Mouse (Mus musculus): Measurements from ENCODE around the gene Plod3.
"Not testable (repeated sequence)": the region's sequence is repeated elsewhere in the genome, so short reads cannot be mapped to it uniquely, and the experiment has no call there.

The Plod3 gene

GRCm38 (mm10) chr5:136986695-136987137 is at the start of gene Plod3:
Gene Plod3, plus strand, starts transcription at chr5:136987019.
- peak; percentile 86 for DNase-seq (ENCODE audit: low spot score)

- no peak for DNase-seq (ENCODE audit: low spot score)
These were observed 49.2 kb upstream of the Plod3 start for GRCm38 (mm10) chr5:136937621-136938020.

DNA sequence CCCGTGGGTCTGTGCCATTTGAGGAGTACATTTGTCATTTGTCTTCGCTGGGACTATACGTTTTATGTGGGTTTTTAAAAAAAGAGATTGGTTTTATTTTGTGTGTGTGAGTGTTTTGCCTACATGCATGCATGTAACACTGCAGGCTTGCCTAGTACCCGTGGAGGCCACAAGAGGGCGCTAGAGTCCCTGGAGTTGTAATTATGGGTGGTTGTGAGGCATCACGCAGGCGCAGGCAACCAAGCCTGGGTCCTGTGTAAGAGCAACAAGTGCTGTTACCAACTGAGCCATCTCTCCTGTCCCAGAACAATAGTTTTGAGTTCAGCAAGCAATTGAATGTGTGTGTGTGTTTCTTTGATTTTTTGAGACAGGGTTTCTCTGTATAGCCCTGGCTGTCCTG is 47.5 kb upstream of the Plod3 start:
- no peak for DNase-seq (ENCODE audit: low spot score)

- not testable (repeated sequence) for DNase-seq (ENCODE audit: low spot score)
These were observed 46.8 kb upstream of the Plod3 start for GRCm38 (mm10) chr5:136940029-136940428.

GRCm38 (mm10) chr5:136940845-136941560 is 45.8 kb upstream of the Plod3 start:
- no peak for DNase-seq (ENCODE audit: low spot score)

GRCm38 (mm10) chr5:136942781-136943180 is 44.0 kb upstream of the Plod3 start:
- DNase-seq (ENCODE audit: low spot score), result no peak

- DNase-seq (ENCODE audit: low spot score), result no peak
These were observed 43.4 kb upstream of the Plod3 start for GRCm38 (mm10) chr5:136943382-136943781.

- DNase-seq (ENCODE audit: low spot score), result no peak
These were observed 41.7 kb upstream of the Plod3 start for GRCm38 (mm10) chr5:136945084-136945483.

DNA sequence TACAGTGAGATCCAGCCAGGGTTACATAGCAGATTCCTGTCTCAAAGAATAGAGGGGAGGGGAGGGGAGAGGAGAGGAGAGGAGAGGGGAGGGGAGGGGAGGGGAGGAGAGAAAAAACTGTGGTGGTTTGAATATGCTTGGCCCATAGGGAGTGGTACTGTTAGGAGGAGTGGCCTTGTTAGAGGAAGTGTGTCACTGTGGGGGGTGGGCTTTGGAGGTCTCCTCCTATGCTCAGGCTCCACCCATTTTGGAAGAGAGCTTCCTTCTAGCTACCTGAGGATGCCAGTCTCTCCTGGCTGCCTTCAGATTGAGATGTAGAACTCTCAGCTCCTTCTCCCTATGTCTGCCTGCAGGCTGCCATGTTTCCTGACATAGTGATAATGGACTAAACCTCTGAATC is 38.9 kb upstream of the Plod3 start:
- DNase-seq (ENCODE audit: low spot score), result no peak

DNA sequence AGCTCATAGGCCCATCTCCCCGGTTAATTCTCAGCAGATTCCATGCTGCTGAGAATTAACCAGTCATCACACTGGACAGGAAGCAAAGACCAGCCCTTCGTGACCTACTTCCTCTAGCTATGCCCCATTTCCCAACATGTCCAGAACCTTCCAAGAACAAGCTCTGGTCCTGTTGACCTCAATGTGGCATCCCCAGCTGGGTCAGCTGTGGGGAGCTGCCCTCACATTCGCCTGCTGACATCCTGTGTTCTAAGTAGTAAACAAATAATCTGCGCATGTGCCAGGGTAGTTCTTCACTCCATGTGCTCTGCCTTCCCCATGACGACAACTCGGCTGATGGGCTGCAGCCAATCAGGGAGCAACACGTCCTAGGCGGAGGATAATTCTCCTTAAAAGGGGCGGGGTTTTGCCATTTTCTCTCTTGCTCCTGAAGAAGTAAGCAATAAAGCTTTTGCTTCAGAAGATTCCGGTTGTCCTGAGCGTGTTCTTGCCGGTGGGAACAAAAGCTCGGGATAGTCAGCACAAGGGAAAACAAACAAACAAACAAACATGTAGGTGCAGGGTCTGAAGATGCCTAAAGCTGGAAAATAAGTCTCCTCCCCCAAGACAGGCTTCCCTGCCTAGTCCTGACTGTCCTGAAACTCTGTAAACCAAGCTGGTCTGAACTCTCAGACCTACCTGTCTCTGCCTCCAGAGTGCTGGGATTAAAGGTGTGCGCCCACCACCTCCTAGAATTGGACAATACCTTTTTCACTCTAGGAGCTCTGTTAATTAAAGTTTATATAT is 37.1 kb upstream of the Plod3 start:
- not testable (repeated sequence) for DNase-seq (ENCODE audit: low spot score)

- DNase-seq (ENCODE audit: low spot score), result no peak
These were observed 36.3 kb upstream of the Plod3 start for GRCm38 (mm10) chr5:136950521-136950920.

DNA sequence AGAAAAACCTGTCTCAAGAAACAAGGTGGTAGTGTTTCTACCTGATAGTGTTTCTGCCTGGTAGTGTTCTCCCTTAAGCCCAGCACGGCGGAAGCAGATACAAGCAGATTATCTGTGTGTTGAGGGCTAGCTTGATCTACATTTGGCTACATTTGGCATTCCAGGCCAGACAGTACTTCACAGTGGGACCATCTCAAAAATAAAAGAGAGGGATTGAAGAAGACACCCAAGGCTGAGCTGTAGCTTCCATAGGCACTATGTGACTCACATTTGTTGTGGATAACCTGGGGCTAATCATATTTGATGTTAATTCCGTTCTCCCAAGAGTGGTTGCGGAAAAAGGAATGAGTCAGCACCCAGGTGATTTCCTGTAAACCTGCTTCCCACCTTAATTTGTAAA is 34.7 kb upstream of the Plod3 start:
- no peak for DNase-seq (ENCODE audit: low spot score)

GRCm38 (mm10) chr5:136953015-136953414 is 33.8 kb upstream of the Plod3 start, which contains the start of gene Fis1:
Gene Fis1, plus strand, starts transcription at chr5:136953275.
- DNase-seq (ENCODE audit: low spot score), result peak; percentile 80

DNA sequence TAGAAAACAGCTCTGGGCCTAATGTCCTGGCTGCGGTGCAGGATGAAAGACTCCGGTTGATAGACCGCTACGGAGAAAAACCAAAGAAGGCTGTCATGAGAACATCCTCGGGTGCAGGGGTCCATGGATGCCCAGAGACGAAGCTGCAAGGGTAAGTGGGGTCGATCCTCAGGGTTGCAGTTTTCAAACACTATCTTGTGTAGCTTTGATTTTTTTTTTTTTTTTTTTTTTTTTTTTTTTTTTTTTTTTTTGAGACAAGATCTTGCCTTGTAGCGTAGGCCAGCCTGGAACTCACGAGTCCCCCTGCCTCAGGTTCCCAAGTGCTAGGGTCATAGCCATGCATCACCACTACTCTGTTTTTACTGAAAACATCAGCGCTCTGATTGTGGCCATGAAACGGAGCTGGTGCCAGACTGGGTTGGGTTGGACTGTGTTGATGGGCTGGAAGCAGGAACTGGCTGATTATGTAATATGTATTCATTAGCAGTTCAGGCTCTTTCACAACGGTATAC is 33.3 kb upstream of the Plod3 start:
- no peak for DNase-seq (ENCODE audit: low spot score)

DNA sequence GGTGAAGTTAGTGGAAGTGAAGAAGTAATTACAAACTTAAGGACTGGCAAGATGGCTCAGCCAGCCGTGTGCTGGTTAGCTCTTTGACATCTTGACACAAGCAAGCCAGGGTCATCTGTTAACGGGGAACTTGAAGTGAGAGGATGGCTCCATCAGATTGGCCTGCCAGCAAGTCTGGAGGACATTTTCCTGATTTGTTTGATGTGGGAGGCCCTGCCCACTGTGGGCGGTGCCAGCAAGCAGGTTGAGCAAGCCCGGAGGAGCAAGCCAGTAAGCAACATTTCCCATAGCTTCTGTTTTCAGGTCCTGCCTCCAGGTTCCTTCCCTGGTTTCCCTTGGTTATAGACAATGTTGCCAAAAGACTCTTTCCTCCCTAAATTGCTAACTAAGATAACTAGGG is 31.2 kb upstream of the Plod3 start:
- no peak for DNase-seq (ENCODE audit: low spot score)

- no peak for DNase-seq (ENCODE audit: low spot score)
These were observed 29.6 kb upstream of the Plod3 start for GRCm38 (mm10) chr5:136957250-136957649.

- no peak for DNase-seq (ENCODE audit: low spot score)
These were observed 27.7 kb upstream of the Plod3 start for GRCm38 (mm10) chr5:136958991-136959605.

GRCm38 (mm10) chr5:136960053-136960452 is 26.8 kb upstream of the Plod3 start:
- no peak for DNase-seq (ENCODE audit: low spot score)

GRCm38 (mm10) chr5:136961334-136961982 is 25.4 kb upstream of the Plod3 start:
- no peak for DNase-seq (ENCODE audit: low spot score)

DNA sequence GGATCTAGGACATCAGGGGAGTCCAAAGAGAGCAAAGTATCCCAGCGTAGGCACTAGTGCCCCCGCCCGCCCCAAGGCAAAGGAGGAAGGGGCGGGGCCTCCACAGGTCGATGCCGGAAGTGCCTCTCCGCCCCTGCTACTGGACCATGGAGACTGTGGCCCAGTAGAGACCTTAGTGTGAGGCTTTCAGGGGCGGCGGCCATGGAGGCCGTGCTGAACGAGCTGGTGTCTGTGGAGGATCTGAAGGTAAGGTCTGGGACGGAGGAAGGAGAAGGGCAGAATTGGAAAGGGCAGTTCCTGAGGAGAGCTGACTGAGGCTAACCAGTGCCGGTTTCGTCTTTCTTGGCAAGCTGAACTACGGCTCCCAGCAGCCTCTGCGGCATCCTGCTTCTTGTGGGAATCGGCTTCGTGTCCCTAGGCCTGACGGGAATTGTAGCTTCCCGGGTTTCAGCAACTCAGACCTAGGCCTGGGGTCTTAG is 24.8 kb upstream of the Plod3 start:
- DNase-seq (ENCODE audit: low spot score), result peak; percentile 47

- DNase-seq (ENCODE audit: low spot score), result peak; percentile 33
These were observed 24.3 kb upstream of the Plod3 start for GRCm38 (mm10) chr5:136962501-136962900.

- no peak for DNase-seq (ENCODE audit: low spot score)
These were observed 23.8 kb upstream of the Plod3 start for GRCm38 (mm10) chr5:136962966-136963540.
